Mouse (Mus musculus) v-Abl transformed pro-B cells (cell line): Measurements from ENCODE around the gene Gng7.

ENCODE experiments used
- in situ Hi-C, 2 experiments: fragments of 400-800 bp; cut with MboI; formaldehyde crosslinking; loops; one replicate each; pipeline ENCODE4 v1.15.1; 2025; ENCODE audit not compliant: unreplicated experiment in 2 of 2

Gene Gng7

GRCm38 (mm10) chr10:81026857-81027256 is 12.1 kb upstream of the Gng7 start:
- in situ Hi-C loops = no loop called here

GRCm38 (mm10) chr10:81025639-81026275 is 11.0 kb upstream of the Gng7 start, which contains the start of gene Diras1:
Diras1 (minus strand) TSS chr10:81025662.
- in situ Hi-C loops = no loop called here

GRCm38 (mm10) chr10:81025047-81025621 is 10.4 kb upstream of the Gng7 start:
- in situ Hi-C loops = no loop called here

- in situ Hi-C loops = no loop called here
Measured at GRCm38 (mm10) chr10:81024346-81024937, 9.7 kb upstream of the Gng7 start.

- in situ Hi-C loops = no loop called here
Measured at GRCm38 (mm10) chr10:81022744-81023143, 8.0 kb upstream of the Gng7 start.

GRCm38 (mm10) chr10:81021547-81022110 is 6.9 kb upstream of the Gng7 start:
- in situ Hi-C loops = no loop called here

GRCm38 (mm10) chr10:81020207-81020606 is 5.5 kb upstream of the Gng7 start:
- in situ Hi-C loops = no loop called here

- in situ Hi-C loops = no loop called here
Measured at GRCm38 (mm10) chr10:81019687-81020086, 4.9 kb upstream of the Gng7 start.

- in situ Hi-C loops = no loop called here
Measured at GRCm38 (mm10) chr10:81018326-81018725, 3.6 kb upstream of the Gng7 start.

GRCm38 (mm10) chr10:81016645-81017044 is 1.9 kb upstream of the Gng7 start:
- in situ Hi-C loops = no loop called here

- in situ Hi-C loops = no loop called here
Measured at GRCm38 (mm10) chr10:81015666-81016065, 921 bp upstream of the Gng7 start.

- in situ Hi-C loops = no loop called here
Measured at GRCm38 (mm10) chr10:81010851-81011250, 3.9 kb downstream of the Gng7 start.

GRCm38 (mm10) chr10:81007240-81007639 is 7.5 kb downstream of the Gng7 start:
- in situ Hi-C loops = no loop called here

- in situ Hi-C loops = no loop called here
Measured at GRCm38 (mm10) chr10:81006005-81006677, 8.6 kb downstream of the Gng7 start.

GRCm38 (mm10) chr10:81001161-81001560 is 13.6 kb downstream of the Gng7 start:
- in situ Hi-C loops = loop anchor here in 1 of 2 experiments (5.0 kb wide), 2 partner anchors 81 to 176 kb away; partner anchors contain the start of gene Eef2

- in situ Hi-C loops = loop anchor here in 1 of 2 experiments (5.0 kb wide), 2 partner anchors 82 to 177 kb away; partner anchors contain the start of gene Eef2
Measured at GRCm38 (mm10) chr10:81000197-81001062, 14.3 kb downstream of the Gng7 start.

GRCm38 (mm10) chr10:80999362-81000196 is 15.2 kb downstream of the Gng7 start:
- in situ Hi-C loops = loop anchor here (5.0 kb wide), 6 partner anchors 43 to 187 kb away; partner anchors contain the start of genes Eef2 (in 1 of the 2) and Jsrp1 (in 1 of the 2)

- in situ Hi-C loops = loop anchor here (5.0 kb wide), 5 partner anchors 44 to 186 kb away; partner anchors contain the start of gene Jsrp1 (in 1 of the 2)
Measured at GRCm38 (mm10) chr10:80998778-80999177, 16.0 kb downstream of the Gng7 start.

- in situ Hi-C loops = loop anchor here (5.0 kb wide), 5 partner anchors 44 to 186 kb away; partner anchors contain the start of gene Jsrp1 (in 1 of the 2)
Measured at GRCm38 (mm10) chr10:80998021-80998420, 16.7 kb downstream of the Gng7 start.
